Mouse (Mus musculus): ENCODE measurements at regions not wholly inside any gene's neighbourhood (a gene's known extent, or its start where the extent isn't known, plus 50 kb on each side); places are given as distances from the start of the nearest gene placed in this dataset.

DNA sequence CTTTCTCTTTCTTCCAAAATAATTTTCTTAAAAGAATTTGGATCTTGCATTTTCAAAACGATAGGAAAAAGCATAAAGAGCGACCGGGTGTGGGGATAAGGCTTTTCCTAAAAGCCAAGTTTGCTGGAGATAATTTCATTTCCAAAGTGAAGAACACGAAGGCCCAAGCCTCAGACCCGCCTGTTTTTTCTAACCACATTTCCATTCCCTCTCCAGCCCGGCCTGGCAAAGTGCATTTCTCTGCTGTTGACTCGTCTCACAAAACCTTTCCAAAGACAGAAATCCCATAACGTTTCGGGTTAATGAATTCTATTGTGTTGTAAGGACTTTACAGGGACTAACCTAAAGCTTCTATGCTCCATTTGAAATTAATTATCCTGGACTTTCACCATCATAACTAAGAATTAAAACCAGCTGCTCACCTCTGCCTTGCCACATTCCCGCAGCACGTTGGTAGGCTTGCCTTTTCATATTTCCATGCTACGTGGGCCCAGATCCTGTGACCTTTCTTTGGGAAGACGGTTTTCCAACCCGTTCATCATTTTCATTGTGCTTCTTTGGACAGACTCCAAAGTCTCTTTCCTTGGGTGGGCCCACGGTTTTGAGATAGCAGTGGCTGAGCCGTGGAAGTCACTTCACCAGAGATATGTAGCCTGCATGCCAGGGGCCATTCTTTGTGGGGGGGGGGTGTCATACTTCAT, 430.5 kb upstream of the Prickle1 start:
- TF ChIP-seq POLR2A (IDR thresholded peaks at IDR 0.05; ENCODE audit: extremely low read depth, insufficient read depth, low read length) = no peak
- TF ChIP-seq CTCF (IDR thresholded peaks at IDR 0.05; ENCODE audit: extremely low read depth, insufficient read depth, low read length) = no peak
